In the genomic region with DNA sequence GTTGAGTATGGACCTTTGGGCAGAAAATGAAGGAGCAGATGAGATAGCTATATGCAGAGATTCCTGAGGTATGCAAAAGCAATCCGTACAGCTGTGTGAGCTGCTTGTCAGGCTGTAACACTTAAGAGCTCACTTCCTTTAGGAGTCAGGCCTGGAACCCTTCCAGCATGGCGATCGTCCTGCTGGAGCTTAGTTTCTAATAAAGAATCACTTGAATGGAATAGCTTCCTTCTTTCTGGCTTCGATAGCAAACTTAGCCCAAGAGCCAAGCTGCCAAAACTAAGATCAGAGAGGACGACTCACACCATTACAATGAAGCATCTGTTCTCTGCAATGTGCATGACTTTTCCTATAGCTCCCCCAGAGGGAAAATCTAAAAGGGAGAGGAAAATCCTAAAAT, we compare ENCODE assay signal across 11 mouse cellular contexts.
A peak's percentile ranks its signal among the peaks of the same experiment; 100 is the strongest.
DNase-seq lines count a peak whose midpoint lies in the region; ATAC-seq and TF ChIP-seq lines count a peak whose summit lies in the region.
"Had no signal": no experiment of that assay in that cellular context is flagged by ENCODE, and none has a peak within 500 bp of the region (broad histone marks: within the 10 kb centered on the region; RNA-seq: fewer than 3 reads in every experiment).

No protein-coding gene starts in this region.

- H3K36me3 ChIP-seq in intestine, embryonic 14.5 days (ENCODE audit: control insufficient read depth, insufficient read depth, low read length), result no peaks in the 10 kb centered on the region
- H3K36me3 ChIP-seq in intestine, embryonic 15.5 days, result no peaks in the 10 kb centered on the region
- no peaks in the 10 kb centered on the region for H3K36me3 ChIP-seq in midbrain, postnatal 0 days (ENCODE audit: insufficient read depth, low read length)
- no peaks in the 10 kb centered on the region for H3K36me3 ChIP-seq in midbrain, embryonic 15.5 days (replicated peaks)
- H3K36me3 ChIP-seq: hindbrain, embryonic 13.5 days; limb, embryonic 12.5 days had no signal

- no peak overlapping the region for H3K27ac ChIP-seq in intestine, embryonic 14.5 days (ENCODE audit: low read depth)
- H3K27ac ChIP-seq in intestine, embryonic 15.5 days, result no peak overlapping the region
- H3K27ac ChIP-seq in midbrain, postnatal 0 days (ENCODE audit: low read depth, low read length), result no peak overlapping the region
- no peak overlapping the region for H3K27ac ChIP-seq in midbrain, embryonic 15.5 days
- H3K27ac ChIP-seq in embryonic fibroblast, embryonic 13.5 days (ENCODE audit: insufficient read depth, low read length), result no peak overlapping the region; the same call in 1 of the 2 replicates
- H3K27ac ChIP-seq: hindbrain, embryonic 13.5 days; limb, embryonic 12.5 days had no signal

- H3K4me1 ChIP-seq in intestine, embryonic 14.5 days (replicated peaks; ENCODE audit: control insufficient read depth, insufficient read depth, low read length), result no peaks in the 10 kb centered on the region
- H3K4me1 ChIP-seq in intestine, embryonic 15.5 days (replicated peaks), result no peaks in the 10 kb centered on the region
- no peaks in the 10 kb centered on the region for H3K4me1 ChIP-seq in midbrain, postnatal 0 days (ENCODE audit: insufficient read depth, low read length)
- H3K4me1 ChIP-seq in midbrain, embryonic 15.5 days, result no peaks in the 10 kb centered on the region
- no peaks in the 10 kb centered on the region for H3K4me1 ChIP-seq in embryonic fibroblast, embryonic 13.5 days (ENCODE audit: control insufficient read depth, insufficient read depth, low read length)
- H3K4me1 ChIP-seq: hindbrain, embryonic 13.5 days; limb, embryonic 12.5 days had no signal

- H3K9me3 ChIP-seq in intestine, embryonic 14.5 days (ENCODE audit: control insufficient read depth, low read length), result no peaks in the 10 kb centered on the region
- H3K9me3 ChIP-seq in intestine, embryonic 15.5 days, result no peaks in the 10 kb centered on the region
- no peaks in the 10 kb centered on the region for H3K9me3 ChIP-seq in midbrain, postnatal 0 days (ENCODE audit: low read length)
- H3K9me3 ChIP-seq in midbrain, embryonic 15.5 days, result no peaks in the 10 kb centered on the region
- H3K9me3 ChIP-seq: hindbrain, embryonic 13.5 days; limb, embryonic 12.5 days had no signal

- DNase-seq in intestine, embryonic 14.5 days (ENCODE audit: low spot score), result peak; percentile 49
- DNase-seq in midbrain, postnatal 0 days (ENCODE audit: low spot score), result peak; percentile 52
- peak; percentile 4 for DNase-seq in right cerebral cortex, postnatal 25 days
- no peak for DNase-seq in cerebellum, adult 11 months

- no peaks in the 10 kb centered on the region for H3K27me3 ChIP-seq in intestine, embryonic 14.5 days (replicated peaks; ENCODE audit: control insufficient read depth, insufficient read depth, low read length)
- H3K27me3 ChIP-seq in intestine, embryonic 15.5 days (replicated peaks), result no peaks in the 10 kb centered on the region
- H3K27me3 ChIP-seq in midbrain, postnatal 0 days (ENCODE audit: insufficient read depth, low read length), result no peaks in the 10 kb centered on the region
- H3K27me3 ChIP-seq in midbrain, embryonic 15.5 days (replicated peaks), result no peaks in the 10 kb centered on the region
- H3K27me3 ChIP-seq: hindbrain, embryonic 13.5 days; limb, embryonic 12.5 days had no signal

- no peak for ATAC-seq in intestine, embryonic 14.5 days (replicated peaks; ENCODE audit: low FRiP score, low TSS enrichment, low read depth)
- ATAC-seq in intestine, embryonic 15.5 days, result no peak
- no peak; the same call in 1 of the 2 replicates for ATAC-seq in midbrain, postnatal 0 days (ENCODE audit: low FRiP score)
- no peak for ATAC-seq in midbrain, embryonic 15.5 days (replicated peaks)
- no peak for ATAC-seq in megakaryocyte, adult 5-6 weeks (ENCODE audit: poor library complexity, severe bottlenecking)

- no peak for TF ChIP-seq CTCF in midbrain, postnatal 0 days (IDR thresholded peaks at IDR 0.05)
- TF ChIP-seq CTCF in embryonic fibroblast, embryonic 13.5 days (IDR thresholded peaks at IDR 0.05; ENCODE audit: borderline replicate concordance, insufficient read depth, low read length), result no peak

- no peak overlapping the region for H3K4me2 ChIP-seq in intestine, embryonic 14.5 days (ENCODE audit: low read length)
- no peak overlapping the region for H3K4me2 ChIP-seq in intestine, embryonic 15.5 days (replicated peaks)
- H3K4me2 ChIP-seq in midbrain, postnatal 0 days (ENCODE audit: low read depth, low read length, poor library complexity, severe bottlenecking), result no peak overlapping the region
- no peak overlapping the region for H3K4me2 ChIP-seq in midbrain, embryonic 15.5 days
- H3K4me2 ChIP-seq: hindbrain, embryonic 13.5 days; limb, embryonic 12.5 days had no signal

- no peak for TF ChIP-seq POLR2A in embryonic fibroblast, embryonic 13.5 days (IDR thresholded peaks at IDR 0.05; ENCODE audit: low read depth, low read length)

- H3K4me3 ChIP-seq in intestine, embryonic 14.5 days (ENCODE audit: low read depth, low read length), result no peak overlapping the region
- no peak overlapping the region for H3K4me3 ChIP-seq in intestine, embryonic 15.5 days (replicated peaks)
- no peak overlapping the region for H3K4me3 ChIP-seq in midbrain, postnatal 0 days (ENCODE audit: low read depth, low read length)
- H3K4me3 ChIP-seq in midbrain, embryonic 15.5 days, result no peak overlapping the region
- H3K4me3 ChIP-seq in embryonic fibroblast, embryonic 13.5 days (ENCODE audit: insufficient read depth, low read length), result 0 out of 2 replicates have a peak overlapping the region, but pooled peaks have one; percentile 18
- H3K4me3 ChIP-seq: erythroblast, embryonic 14.5 days; hindbrain, embryonic 13.5 days; limb, embryonic 12.5 days had no signal

- WGBS in intestine, embryonic 14.5 days, result 29% methylated on average over 5 of the region's 5 CpGs
- WGBS in intestine, embryonic 15.5 days, result 33% methylated on average over 5 of the region's 5 CpGs
- 40% methylated on average over 5 of the region's 5 CpGs for WGBS in midbrain, postnatal 0 days
- 49% methylated on average over 5 of the region's 5 CpGs for WGBS in midbrain, embryonic 15.5 days

- H3K9ac ChIP-seq in intestine, embryonic 14.5 days (ENCODE audit: low read length), result no peak overlapping the region
- no peak overlapping the region for H3K9ac ChIP-seq in intestine, embryonic 15.5 days
- no peak overlapping the region for H3K9ac ChIP-seq in midbrain, postnatal 0 days (replicated peaks; ENCODE audit: low read length, poor library complexity, severe bottlenecking)
- no peak overlapping the region for H3K9ac ChIP-seq in midbrain, embryonic 15.5 days
- H3K9ac ChIP-seq: hindbrain, embryonic 13.5 days; limb, embryonic 12.5 days had no signal
